Mouse (Mus musculus) G1E (cell line): Measurements from ENCODE around the gene Vps4a. TPM values are rescaled to one million over a fixed set of nuclear protein-coding genes. Genes with fewer than 3 reads are reported as not detected.

Source experiments
- ATAC-seq: 2 replicates; pipeline ENCODE4 v1.8.0; 2016; ENCODE audit warnings: mild to moderate bottlenecking; ENCODE audit not compliant: insufficient number of reproducible peaks, poor library complexity, low FRiP score, severe bottlenecking; ENCODE audit errors: extremely low read depth
- DNase-seq: peaks from one replicate; pipeline ENCODE4 v3.0.0; 2012; ENCODE audit warnings: low spot score
- H3K27me3 ChIP-seq: 2 replicates; pipeline ENCODE4 v1.6.1; 2012; ENCODE audit warnings: mild to moderate bottlenecking, low read length, inconsistent platforms; ENCODE audit not compliant: insufficient read depth
- H3K36me3 ChIP-seq: replicated peaks from 2 replicates; pipeline ENCODE3; 2012; ENCODE audit warnings: mild to moderate bottlenecking, inconsistent platforms
- H3K4me1 ChIP-seq: 2 replicates; pipeline ENCODE4 v1.6.1; 2012; ENCODE audit warnings: low read depth, low read length, inconsistent platforms, mixed read lengths; ENCODE audit not compliant: insufficient read depth
- H3K4me3 ChIP-seq: 2 replicates; pipeline ENCODE4 v1.5.1; 2012; ENCODE audit warnings: low read depth, mild to moderate bottlenecking, inconsistent platforms, low read length, moderate library complexity, mixed read lengths
- H3K9me3 ChIP-seq: replicated peaks from 2 replicates; pipeline ENCODE4 v1.6.1; 2012; ENCODE audit warnings: inconsistent platforms
- CTCF ChIP-seq: IDR thresholded peaks from 2 replicates; pipeline ENCODE4 v1.5.1; 2012; ENCODE audit warnings: low read depth, low read length, inconsistent platforms, mixed read lengths
- GATA1 ChIP-seq: IDR thresholded peaks from 2 replicates; pipeline ENCODE4 v1.6.1; 2012; ENCODE audit warnings: borderline replicate concordance, low read length, inconsistent platforms, mixed read lengths
- GATA2 ChIP-seq: IDR thresholded peaks from 2 replicates; pipeline ENCODE4 v1.6.1; 2012; ENCODE audit warnings: low read depth, low read length, inconsistent platforms, borderline replicate concordance
- POLR2AphosphoS5 ChIP-seq: IDR thresholded peaks from 2 replicates; pipeline ENCODE4 v1.6.1; 2012; ENCODE audit warnings: low read depth, low read length, inconsistent platforms; ENCODE audit not compliant: insufficient replicate concordance
- TAL1 ChIP-seq: conservative IDR thresholded peaks from 2 replicates; pipeline ENCODE4 v1.6.1; 2012; ENCODE audit warnings: low read depth, low read length, inconsistent platforms, mixed read lengths
- polyA plus RNA-seq: library from polyadenylated mRNA; stranded (reverse); fragments of >175 nt; gene quantifications from 2 replicates; pipeline ENCODE4 v1.2.3, GENCODE M21; 2012
- total RNA-seq, 2 experiments: library from RNA; stranded (forward) in 1 of 2; stranded (reverse) in 1 of 2; fragments of 200-1000 nt in 1 of 2; fragments of >200 nt in 1 of 2; fragmentation: Nextera tagmentation in 1 of 2; gene quantifications; 2 replicates each; pipeline ENCODE4 v1.2.3; 2014 to 2017

The Vps4a gene
- total and polyA plus RNA-seq, 3 experiments: 22.0 to 51.2 (median 27.3) TPM

GRCm38 (mm10) chr8:107056973-107057369, 25.9 kb downstream of the Vps4a start:
- ATAC-seq: peak; percentile 16; the same call in 1 of the 2 replicates
- no peak for DNase-seq
- peak overlapping the region; percentile 100 for H3K4me3 ChIP-seq
- peaks cover 72% of the 10 kb centered on the region for H3K36me3 ChIP-seq
- TF ChIP-seq TAL1: no peak
- TF ChIP-seq POLR2AphosphoS5: no peak
- TF ChIP-seq CTCF: no peak
- TF ChIP-seq GATA2: no peak
- no peak for TF ChIP-seq GATA1
- H3K4me1 ChIP-seq: peaks cover 45% of the 10 kb centered on the region
- H3K9me3 ChIP-seq: no peaks in the 10 kb centered on the region
- H3K27me3 ChIP-seq: no peaks in the 10 kb centered on the region

- TF ChIP-seq CTCF: no peak
- TF ChIP-seq POLR2AphosphoS5: no peak
- TF ChIP-seq GATA2: no peak
- TF ChIP-seq TAL1: no peak
- no peak for TF ChIP-seq GATA1
- H3K4me1 ChIP-seq: peaks cover 31% of the 10 kb centered on the region
- no peaks in the 10 kb centered on the region for H3K9me3 ChIP-seq
- no peak overlapping the region for H3K4me3 ChIP-seq
- peaks cover 34% of the 10 kb centered on the region for H3K36me3 ChIP-seq
- H3K27me3 ChIP-seq: peaks cover 8% of the 10 kb centered on the region
- DNase-seq: no peak
- ATAC-seq: no peak
These were observed 31.6 kb downstream of the Vps4a start for GRCm38 (mm10) chr8:107062613-107063012.

- DNase-seq (peak; percentile 28), ATAC-seq (peak; percentile 75)
- H3K9me3 ChIP-seq: no peaks in the 10 kb centered on the region
- peaks cover 31% of the 10 kb centered on the region for H3K36me3 ChIP-seq
- H3K4me1 ChIP-seq: peaks cover 22% of the 10 kb centered on the region
- TF ChIP-seq GATA1: no peak
- no peak for TF ChIP-seq CTCF
- no peak for TF ChIP-seq TAL1
- TF ChIP-seq POLR2AphosphoS5: no peak
- TF ChIP-seq GATA2: no peak
- H3K27me3 ChIP-seq: peaks cover 8% of the 10 kb centered on the region
- H3K4me3 ChIP-seq: no peak within 1 kb of the TSS
These were observed 34.8 kb downstream of the Vps4a start, which contains the start of gene Tmed6 for GRCm38 (mm10) chr8:107065511-107066496. Gene Tmed6 (minus strand): TSS chr8:107065644.

GRCm38 (mm10) chr8:107073706-107074105, 42.7 kb downstream of the Vps4a start:
- Histone ChIP-seq H3K27me3 (no peaks in the 10 kb centered on the region), H3K36me3 (peaks cover 98% of the 10 kb centered on the region), H3K4me1 (peaks cover 11% of the 10 kb centered on the region), H3K9me3 (no peaks in the 10 kb centered on the region), H3K4me3 (no peak overlapping the region)
- TF ChIP-seq CTCF: no peak
- TF ChIP-seq POLR2AphosphoS5: no peak
- no peak for TF ChIP-seq TAL1
- TF ChIP-seq GATA1: no peak
- TF ChIP-seq GATA2: no peak
- DNase-seq (no peak), ATAC-seq (no peak)

- no peak for ATAC-seq
- Histone ChIP-seq H3K36me3 (peaks cover 98% of the 10 kb centered on the region), H3K27me3 (no peaks in the 10 kb centered on the region), H3K9me3 (no peaks in the 10 kb centered on the region), H3K4me1 (peaks cover 11% of the 10 kb centered on the region), H3K4me3 (no peak overlapping the region)
- TF ChIP-seq GATA1: no peak
- TF ChIP-seq POLR2AphosphoS5: no peak
- TF ChIP-seq CTCF: no peak
- TF ChIP-seq TAL1: no peak
- TF ChIP-seq GATA2: no peak
- no peak for DNase-seq
These were observed 43.1 kb downstream of the Vps4a start for GRCm38 (mm10) chr8:107074128-107074527.

GRCm38 (mm10) chr8:107076239-107076888, 45.3 kb downstream of the Vps4a start:
- TF ChIP-seq CTCF (no peak), POLR2AphosphoS5 (no peak), GATA1 (no peak), TAL1 (no peak), GATA2 (no peak)
- Histone ChIP-seq H3K27me3 (no peaks in the 10 kb centered on the region), H3K36me3 (peaks cover 98% of the 10 kb centered on the region), H3K9me3 (no peaks in the 10 kb centered on the region), H3K4me3 (no peak overlapping the region), H3K4me1 (peaks cover 4% of the 10 kb centered on the region)
- no peak for ATAC-seq
- DNase-seq: no peak
